Mouse (Mus musculus): ENCODE measurements at regions not wholly inside any gene's neighbourhood (a gene's known extent, or its start where the extent isn't known, plus 50 kb on each side); places are given as distances from the start of the nearest gene placed in this dataset.

DNA sequence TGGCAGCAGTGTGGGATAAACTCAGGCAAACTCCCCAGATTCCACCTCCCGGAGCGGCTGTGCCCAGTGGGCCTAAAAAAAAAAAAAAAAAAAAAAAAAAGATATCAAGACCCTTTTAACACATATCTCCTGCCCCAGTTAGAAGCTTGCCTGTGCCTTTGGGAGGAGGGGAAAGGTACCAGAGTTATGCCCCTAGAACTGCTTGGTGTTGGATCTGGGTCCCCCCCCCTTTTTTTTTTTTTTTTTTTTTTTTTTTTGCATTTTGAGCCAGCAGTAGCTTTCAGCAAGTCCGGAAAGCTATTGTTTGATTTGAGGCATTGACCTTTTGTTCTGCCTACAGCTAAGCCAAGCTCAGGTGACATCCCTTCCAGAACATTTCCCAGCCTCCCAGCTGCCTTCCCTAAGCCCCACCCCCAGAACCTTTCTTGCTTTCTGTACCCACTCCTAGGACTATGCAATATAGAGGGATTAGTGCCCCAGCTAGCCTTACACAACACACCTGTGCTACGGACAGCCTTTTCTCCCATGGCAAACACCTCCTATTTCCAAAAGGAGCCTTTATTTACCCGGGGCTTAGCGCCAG, 252.1 kb upstream of the Prok2 start:
- ATAC-seq = no peak

- ATAC-seq = no peak
These were observed 250.0 kb upstream of the Prok2 start for GRCm38 (mm10) chr6:99976144-99976543.

GRCm38 (mm10) chr6:99975486-99975885, 249.3 kb upstream of the Prok2 start:
- no peak for ATAC-seq

DNA sequence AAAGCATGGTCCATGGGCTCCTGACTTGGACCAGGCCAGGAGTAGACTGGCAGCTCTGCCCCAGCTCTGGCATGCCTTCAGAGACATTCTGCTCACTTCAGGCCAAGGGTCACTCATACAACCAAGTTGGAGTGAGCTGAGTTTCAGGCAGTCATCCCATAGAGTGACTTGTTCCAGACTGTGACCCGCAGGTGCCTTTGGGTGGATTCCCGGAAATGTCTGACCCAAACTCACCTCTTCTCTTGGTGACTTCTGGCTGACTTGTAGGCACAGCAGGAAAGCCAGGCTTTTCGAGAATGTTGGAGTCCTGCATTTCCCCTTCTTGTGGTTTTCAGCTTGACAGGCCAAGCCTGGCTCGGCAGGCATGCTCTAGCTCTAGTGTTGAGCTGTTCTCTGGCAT, 248.3 kb upstream of the Prok2 start:
- ATAC-seq = no peak

DNA sequence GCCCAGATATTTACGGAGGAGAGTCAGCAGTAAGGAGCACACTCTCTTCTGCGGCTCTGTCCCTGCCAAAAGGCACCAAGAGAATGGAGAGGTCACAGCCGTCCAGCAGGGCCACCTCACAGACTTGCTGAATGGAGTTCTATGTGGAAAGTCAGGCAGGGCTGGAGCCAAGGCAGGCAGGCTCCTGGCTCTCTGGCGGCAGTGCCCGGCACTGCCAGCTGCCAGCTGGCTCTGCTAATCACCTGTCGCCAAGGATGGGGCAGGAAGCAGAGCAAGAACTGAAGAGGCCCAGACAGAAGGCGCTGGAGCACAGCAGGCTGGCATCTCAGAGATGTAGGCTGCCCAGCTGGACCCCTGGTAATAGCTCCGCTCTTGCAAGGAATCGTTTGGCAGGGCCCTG, 245.2 kb upstream of the Prok2 start:
- no peak for ATAC-seq

GRCm38 (mm10) chr6:99968889-99969288, 242.7 kb upstream of the Prok2 start:
- ATAC-seq = no peak

DNA sequence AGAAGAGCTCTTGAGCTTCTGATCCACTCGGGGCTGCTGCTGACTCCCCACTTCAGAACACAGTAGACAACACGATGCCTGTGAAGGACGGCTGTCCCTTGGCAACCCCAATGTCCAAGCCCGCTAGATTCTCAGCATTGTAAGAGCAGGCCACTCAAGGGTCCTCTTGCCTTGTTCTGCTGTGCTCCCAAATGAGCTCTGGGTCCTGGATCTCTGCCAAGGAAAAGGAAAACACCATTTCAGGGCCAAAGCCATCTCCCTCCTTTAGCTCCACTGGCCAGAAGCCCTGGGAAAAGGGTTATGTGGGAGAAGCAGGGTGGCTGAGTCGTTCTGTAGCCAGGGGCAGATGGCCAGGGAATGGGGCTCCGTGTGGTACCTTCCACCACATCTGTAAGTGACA, 241.3 kb upstream of the Prok2 start:
- no peak for ATAC-seq

GRCm38 (mm10) chr6:99964540-99964939, 238.3 kb upstream of the Prok2 start:
- ATAC-seq = no peak

DNA sequence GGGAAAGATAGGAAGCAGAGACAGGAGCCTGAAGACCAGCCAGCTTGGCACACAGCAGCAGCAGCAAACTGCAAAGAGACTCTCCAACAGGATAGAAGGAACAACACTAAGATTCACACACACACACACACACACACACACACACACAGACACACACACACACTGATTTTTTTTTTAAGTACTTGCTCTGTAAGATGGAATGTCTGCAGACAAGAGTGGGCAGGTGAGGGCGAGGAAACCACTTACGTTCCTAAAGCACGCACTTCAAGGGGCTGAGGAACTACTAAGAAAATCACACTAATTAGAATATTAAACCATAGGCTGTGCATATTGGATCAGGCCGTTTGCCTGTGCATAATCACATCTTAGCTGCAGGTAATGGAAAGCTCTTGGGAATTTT, 237.8 kb upstream of the Prok2 start:
- no peak for ATAC-seq

GRCm38 (mm10) chr6:99959371-99959770, 233.2 kb upstream of the Prok2 start:
- no peak for ATAC-seq

DNA sequence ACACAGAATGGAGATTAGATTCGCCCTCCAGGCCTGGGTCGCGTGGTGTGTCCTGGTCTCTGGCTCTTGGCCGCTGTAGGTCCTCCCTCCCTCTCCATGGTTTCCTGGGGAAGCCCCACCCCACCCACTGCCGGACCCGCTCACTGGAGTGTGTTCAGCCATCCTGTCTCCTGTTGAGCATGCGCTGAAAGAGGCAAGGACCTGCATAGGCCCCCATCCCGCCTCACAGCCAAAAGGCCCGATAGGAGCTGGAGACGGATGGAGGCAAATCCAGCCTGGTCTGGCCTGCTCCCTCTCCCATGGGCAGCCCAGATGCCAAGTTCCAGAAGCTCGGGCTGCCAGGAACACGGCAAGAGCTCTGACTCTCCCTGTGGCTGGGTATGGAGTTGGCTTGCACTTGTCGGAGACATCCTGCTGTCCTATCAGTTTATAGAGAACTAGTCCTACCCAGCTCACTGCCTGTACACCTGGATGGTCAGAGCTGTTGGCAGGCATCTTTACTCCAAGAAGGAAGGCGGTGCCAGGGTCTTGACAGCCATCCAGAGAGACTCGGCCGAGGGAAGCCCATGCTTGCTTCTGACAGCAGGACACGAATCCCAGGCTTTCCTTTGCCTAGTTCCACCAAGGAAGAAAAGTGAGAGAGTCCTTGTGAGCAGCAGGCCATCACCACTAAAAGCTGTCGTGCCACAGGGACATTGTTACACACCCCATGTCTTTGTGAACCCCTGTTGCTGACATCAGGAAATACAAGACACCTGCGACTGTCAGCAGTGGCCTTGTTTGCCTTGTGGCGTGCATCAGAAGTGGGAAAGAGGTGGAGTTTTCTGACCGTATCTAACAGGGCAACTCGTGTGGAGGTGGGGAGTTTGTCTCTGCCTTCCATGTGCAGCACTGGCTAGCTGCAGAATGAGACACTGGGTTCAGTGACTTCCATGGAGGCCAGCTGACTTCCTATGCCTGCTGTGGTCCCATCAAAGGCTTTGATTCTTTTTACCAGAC, 228.9 kb upstream of the Prok2 start:
- no peak for ATAC-seq

DNA sequence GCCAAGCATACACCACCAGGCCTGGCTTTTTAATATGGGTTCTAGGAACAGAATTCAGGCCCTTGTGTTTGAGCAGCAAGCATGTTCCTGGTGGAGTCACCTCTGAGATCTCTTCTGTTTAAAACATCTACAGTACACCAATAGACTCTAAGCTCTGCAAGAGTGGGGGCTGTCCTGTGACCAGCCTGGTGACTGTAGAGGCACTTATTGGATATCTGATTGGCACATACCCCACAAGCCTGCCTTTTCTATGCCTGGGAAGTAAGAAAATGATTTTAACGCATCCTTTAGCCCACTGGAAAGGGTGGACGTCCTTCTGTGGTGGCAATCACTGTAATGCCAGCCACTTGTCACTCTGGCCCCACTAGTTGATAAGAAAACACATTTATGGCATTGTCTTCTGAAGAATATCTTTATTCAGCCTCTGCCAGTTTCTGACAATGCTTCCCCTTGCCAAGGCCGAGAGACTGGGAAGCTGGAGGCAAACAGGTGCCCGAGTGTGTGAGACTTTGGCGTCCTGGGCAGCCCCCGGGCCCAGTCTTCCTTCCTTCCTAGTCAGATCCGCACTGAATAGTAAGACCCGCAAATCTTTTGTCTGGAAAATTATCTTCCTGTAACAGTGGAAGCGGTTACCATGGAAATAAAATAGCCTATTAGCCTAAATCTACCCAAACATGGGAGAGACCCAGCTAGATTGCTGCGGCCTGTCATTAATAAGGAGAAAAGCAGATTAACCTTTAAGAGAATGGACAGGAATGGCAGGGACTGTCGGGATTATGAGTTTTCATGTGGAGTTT, 228.0 kb upstream of the Prok2 start:
- ATAC-seq = no peak

DNA sequence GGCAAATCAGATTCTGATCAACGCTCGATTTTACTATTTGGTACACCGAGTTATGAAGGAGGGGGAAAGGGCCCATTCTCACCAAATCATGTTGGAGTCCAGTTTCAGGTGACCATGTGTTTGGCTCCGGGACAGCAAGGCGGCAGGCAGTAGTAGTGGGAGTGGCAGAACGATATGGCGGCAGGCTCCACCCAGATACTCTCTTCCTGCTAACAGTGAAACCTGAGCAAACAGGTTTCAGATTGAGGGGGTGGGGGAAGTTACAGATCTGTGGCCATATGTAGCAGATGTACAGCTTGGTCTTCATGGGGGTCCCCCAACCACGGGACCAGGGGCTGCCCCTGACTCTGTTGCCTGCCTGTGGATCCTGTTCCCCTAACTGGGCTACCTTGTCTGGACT, 224.6 kb upstream of the Prok2 start:
- ATAC-seq = no peak

- ATAC-seq = no peak
These were observed 220.7 kb upstream of the Prok2 start for GRCm38 (mm10) chr6:99946917-99947316.

DNA sequence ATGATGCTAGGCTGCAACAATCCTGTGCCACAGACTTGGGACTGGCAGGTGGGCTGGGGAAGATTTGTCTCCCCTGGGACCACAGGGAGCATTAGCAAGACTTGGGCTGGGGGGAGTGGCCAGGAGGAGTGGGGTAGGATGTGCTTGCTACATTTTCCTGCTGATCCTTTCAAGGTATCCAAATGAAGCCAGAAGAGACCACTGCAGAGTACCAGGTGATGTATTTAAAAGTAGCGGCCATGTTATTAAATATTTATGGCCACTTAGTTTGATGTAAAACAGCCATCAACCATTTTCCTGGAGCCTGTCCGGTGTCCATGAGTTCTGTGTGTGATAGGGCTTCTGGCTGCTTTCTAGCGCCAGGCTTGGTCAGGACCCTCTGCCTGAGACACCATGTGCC, 220.3 kb upstream of the Prok2 start:
- no peak for ATAC-seq

DNA sequence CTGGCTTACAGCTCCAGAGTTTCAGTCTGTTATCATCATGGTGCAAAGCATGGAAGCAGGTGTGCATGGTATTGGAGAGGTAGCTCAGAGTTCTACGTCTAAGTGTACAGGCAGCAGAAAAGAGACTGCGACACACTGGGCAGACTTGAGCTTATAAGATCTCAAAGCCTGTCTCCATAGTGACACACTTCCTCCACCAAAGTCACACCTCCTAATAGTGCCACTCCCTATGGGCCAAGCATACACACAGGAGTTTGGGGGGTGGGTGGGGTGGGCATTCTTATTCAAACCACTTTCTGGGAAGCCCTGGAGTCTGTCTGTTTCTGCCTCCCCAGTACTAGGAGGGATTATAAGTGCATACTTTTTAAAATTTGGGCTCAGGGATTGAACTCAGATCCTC, 219.5 kb upstream of the Prok2 start:
- ATAC-seq = no peak

GRCm38 (mm10) chr6:99942958-99943357, 216.8 kb upstream of the Prok2 start:
- ATAC-seq = no peak

DNA sequence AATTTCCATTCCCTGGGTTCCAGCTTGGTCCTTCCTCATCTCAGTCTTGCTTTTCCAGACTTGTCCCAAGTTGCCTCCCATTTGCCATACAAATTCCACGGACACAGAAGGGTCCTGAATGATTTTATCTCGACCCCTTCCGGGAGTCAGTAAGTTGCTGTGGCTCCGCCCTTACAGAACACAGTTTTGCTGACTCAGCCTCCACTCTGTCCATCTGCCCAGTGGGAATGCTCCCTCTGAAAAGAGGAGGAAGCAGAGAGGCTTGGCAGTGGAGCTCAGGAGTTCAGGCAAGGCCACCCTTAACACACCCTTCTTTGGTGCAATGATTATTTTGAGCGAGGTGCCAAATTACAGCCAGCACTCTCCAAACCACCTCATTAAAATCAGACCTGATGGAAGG, 213.9 kb upstream of the Prok2 start:
- ATAC-seq = no peak

DNA sequence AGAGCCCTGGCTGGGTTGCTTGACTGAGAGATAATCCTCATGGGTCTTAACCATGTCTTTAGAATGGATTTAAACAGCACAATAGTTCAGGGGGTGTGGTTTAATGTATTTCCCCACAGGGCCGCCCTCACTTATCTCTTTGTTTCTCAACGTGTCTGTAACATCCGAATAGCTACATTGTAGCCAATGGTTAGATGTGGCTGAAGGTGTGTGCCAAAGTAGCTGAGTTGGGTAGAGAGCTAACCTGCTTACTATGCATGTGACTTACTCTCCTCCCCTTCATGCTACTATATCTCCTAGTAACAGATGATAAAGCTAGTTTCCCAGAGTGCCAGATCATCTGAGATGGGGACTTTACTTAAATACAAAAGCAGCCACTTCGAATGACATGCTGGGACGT, 213.2 kb upstream of the Prok2 start:
- no peak for ATAC-seq

DNA sequence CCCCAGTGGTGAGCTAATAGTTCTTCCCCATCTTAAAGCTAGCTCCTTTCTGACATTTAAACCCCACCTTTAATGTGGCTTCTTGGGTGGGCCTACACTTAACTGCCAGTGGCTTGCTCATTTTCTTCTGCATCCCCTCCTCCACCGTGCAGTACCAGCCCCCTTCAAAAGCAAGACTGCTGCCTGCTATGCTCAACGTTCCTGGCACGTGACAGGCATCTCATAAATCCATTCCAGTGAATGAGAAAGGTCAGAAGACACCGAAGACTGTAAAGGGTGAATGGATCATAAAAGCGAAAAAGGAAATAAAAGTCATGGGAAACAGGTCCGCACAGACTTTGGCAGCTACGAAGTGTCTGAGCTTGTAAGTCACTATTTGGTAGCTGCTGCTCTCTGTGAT, 212.8 kb upstream of the Prok2 start:
- no peak for ATAC-seq

- no peak for ATAC-seq
These were observed 210.5 kb upstream of the Prok2 start for GRCm38 (mm10) chr6:99936716-99937115.

DNA sequence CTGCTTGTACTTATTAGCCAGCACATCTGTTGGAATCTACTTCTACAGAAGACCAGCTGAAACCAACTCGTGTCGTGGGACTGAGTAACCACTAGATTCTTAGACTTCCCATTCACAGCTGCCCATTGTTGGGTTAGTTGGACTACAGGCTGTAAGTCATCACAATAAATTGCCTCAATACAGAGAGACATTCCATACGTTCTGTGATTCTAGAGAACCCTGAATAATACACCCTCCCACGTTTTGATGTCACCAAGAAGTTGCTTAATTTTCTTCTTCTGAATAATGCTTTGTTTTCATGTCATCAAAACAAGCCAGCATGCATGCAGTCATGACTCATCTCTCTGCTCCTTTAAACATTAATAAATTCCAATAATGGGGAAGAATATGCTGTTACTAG, 209.2 kb upstream of the Prok2 start:
- no peak for ATAC-seq

DNA sequence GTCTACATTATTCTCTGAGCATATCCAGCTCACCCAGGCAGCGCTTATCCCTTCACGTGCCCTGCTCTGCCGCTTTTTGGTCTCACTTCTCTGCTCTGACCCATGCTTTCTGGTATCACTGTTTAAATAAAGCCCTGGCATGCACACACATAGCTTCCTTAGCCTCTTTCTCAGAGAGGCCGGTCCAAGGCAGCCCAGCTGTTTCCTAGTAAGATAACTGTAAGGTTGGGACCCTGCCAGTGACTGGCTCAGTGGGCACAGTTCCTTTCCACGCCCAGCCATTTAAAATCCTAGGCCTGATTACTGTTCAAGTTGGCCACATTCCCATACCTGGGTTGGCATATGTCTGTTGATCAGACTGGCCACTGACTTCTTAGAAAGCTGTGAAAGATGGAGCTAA, 208.2 kb upstream of the Prok2 start:
- ATAC-seq = no peak

- ATAC-seq = no peak
These were observed 207.2 kb upstream of the Prok2 start for GRCm38 (mm10) chr6:99933404-99933803.

Measured in CD4-positive, CD25-positive, alpha-beta regulatory T cell, adult 4 months (primary cell).